Mouse (Mus musculus) ES-E14 (cell line): ENCODE measurements around the gene Olfr521. TPM values are rescaled to one million over a fixed set of nuclear protein-coding genes. Genes with fewer than 3 reads are reported as not detected.

Source experiments
- DNase-seq: peaks from one replicate; pipeline ENCODE4 v3.0.0-alpha.2; 2013; ENCODE audit warnings: low read depth, low spot score
- H3K27ac ChIP-seq: 2 replicates; pipeline ENCODE4 v1.5.1; 2012; ENCODE audit warnings: low read depth, mild to moderate bottlenecking, low read length, moderate library complexity, mixed read lengths; ENCODE audit not compliant: poor library complexity, insufficient read depth, severe bottlenecking
- H3K36me3 ChIP-seq: 2 replicates; pipeline ENCODE4 v1.6.1; 2012; ENCODE audit warnings: mild to moderate bottlenecking, low read length, moderate library complexity, mixed read lengths; ENCODE audit not compliant: control insufficient read depth, poor library complexity, insufficient read depth, severe bottlenecking
- H3K4me1 ChIP-seq, 2 experiments: fragments of 150-350 bp in 1 of 2; sonication (generic) in 1 of 2; 2 replicates each; pipeline ENCODE4 v1.6.1; 2012; ENCODE audit warnings: low read length in 2 of 2, mild to moderate bottlenecking in 1 of 2, mixed read lengths in 1 of 2; ENCODE audit not compliant: control insufficient read depth in 2 of 2, insufficient read depth in 2 of 2, poor library complexity in 1 of 2
- H3K4me3 ChIP-seq, 2 experiments: fragments of 150-350 bp in 1 of 2; sonication (generic) in 1 of 2; 2 replicates each; pipeline ENCODE4 v1.5.1; 2012; ENCODE audit warnings: low read length in 2 of 2, low read depth in 1 of 2, mild to moderate bottlenecking in 1 of 2, mixed read lengths in 1 of 2; ENCODE audit not compliant: insufficient read depth in 1 of 2, poor library complexity in 1 of 2, severe bottlenecking in 1 of 2
- H3K9ac ChIP-seq: 2 replicates; pipeline ENCODE4 v1.6.1; 2012; ENCODE audit warnings: low read depth, mild to moderate bottlenecking, low read length, mixed read lengths; ENCODE audit not compliant: poor library complexity, insufficient read depth, severe bottlenecking
- H3K9me3 ChIP-seq: fragments of 150-350 bp; sonication (generic); 2 replicates; pipeline ENCODE4 v1.6.1; 2012; ENCODE audit warnings: low read depth, mild to moderate bottlenecking, low read length; ENCODE audit not compliant: control insufficient read depth, insufficient read depth
- CHD2 ChIP-seq: IDR thresholded peaks from 2 replicates; pipeline ENCODE4 v1.6.1; 2014; ENCODE audit warnings: mild to moderate bottlenecking, low read depth, low read length, inconsistent platforms
- HCFC1 ChIP-seq: IDR thresholded peaks from 2 replicates; pipeline ENCODE4 v1.6.1; 2012; ENCODE audit warnings: low read length, inconsistent platforms, borderline replicate concordance; ENCODE audit not compliant: insufficient read depth
- MAFK ChIP-seq: IDR thresholded peaks from 2 replicates; pipeline ENCODE4 v1.6.1; 2014; ENCODE audit warnings: mild to moderate bottlenecking, low read depth, low read length, inconsistent platforms; ENCODE audit not compliant: insufficient read depth
- ZC3H11A ChIP-seq: IDR thresholded peaks from 2 replicates; pipeline ENCODE4 v1.6.1; 2012; ENCODE audit warnings: low read depth, mild to moderate bottlenecking, inconsistent platforms, low read length, borderline replicate concordance
- ZNF384 ChIP-seq: IDR thresholded peaks from 2 replicates; pipeline ENCODE4 v1.6.1; 2012; ENCODE audit warnings: low read depth, low read length, inconsistent platforms
- in situ Hi-C, 2 experiments: fragments of 600-800 bp; cut with MboI; formaldehyde crosslinking; loops; one replicate each; pipeline ENCODE4 v1.15.1; 2025; ENCODE audit warnings: low sequenced_read_pairs in 2 of 2, inconsistent platforms in 1 of 2; ENCODE audit not compliant: unreplicated experiment in 2 of 2
- total RNA-seq: library from RNA; depleted of rRNA; stranded (reverse); fragments of 300-350 nt; gene quantifications from 2 replicates; pipeline ENCODE4 v1.2.3, GENCODE M21; 2012

Gene Olfr521
- total RNA-seq, 1 experiment = not detected

DNA sequence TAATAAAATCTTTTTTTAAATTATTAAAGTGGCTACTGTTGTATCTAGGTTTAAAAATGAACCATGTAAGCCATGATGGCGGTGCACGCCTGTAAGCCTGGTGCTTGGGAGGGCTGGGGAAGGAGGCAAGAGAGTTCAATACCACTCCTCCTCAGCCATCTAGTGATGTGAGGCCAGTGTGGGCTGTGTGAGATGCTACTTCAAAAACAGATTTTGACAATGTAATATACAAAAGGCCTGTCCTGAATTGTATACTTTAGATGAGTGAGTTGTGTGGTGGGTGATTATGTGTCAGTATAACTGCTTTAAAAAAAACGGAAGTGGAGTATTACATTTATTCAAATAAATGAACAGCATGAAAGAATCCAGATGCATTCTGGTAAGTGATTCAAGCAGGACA, 23.5 kb downstream of the Olfr521 start:
- Histone ChIP-seq H3K9me3 (no peaks in the 10 kb centered on the region), H3K36me3 (no peaks in the 10 kb centered on the region), H3K4me3 (no peak overlapping the region), H3K27ac (no peak overlapping the region), H3K4me1 (no peaks in the 10 kb centered on the region; a peak in 1 of 4 replicates), H3K9ac (no peak overlapping the region)
- TF ChIP-seq ZNF384 (no peak), MAFK (no peak), HCFC1 (no peak), ZC3H11A (no peak), CHD2 (no peak)
- no peak for DNase-seq
- in situ Hi-C loops = no loop called here

DNA sequence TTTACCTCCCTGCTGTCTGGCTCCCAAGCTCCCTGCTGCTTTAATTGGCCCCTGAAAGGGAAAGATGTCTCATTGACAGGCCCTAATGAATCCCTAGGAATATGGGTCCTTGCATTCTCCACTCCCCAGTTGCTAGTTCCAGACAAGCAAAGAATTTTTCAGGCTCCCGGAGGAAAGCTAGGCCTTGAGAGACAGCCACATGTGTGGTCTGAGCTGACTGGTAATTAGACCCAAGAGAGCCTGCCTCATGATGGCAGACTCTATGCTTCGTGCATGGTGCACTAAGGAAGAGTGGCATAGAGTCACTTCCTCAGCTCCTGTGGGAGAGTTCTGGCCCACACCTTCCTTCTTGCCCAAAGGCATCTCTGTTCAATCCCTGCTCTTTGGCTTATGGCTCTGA, 24.6 kb downstream of the Olfr521 start:
- in situ Hi-C loops = no loop called here
- H3K4me3 ChIP-seq = no peak overlapping the region
- H3K27ac ChIP-seq = no peak overlapping the region
- TF ChIP-seq CHD2 (no peak), HCFC1 (no peak), MAFK (no peak), ZC3H11A (no peak), ZNF384 (no peak)
- H3K36me3 ChIP-seq = no peaks in the 10 kb centered on the region
- no peak for DNase-seq
- H3K9me3 ChIP-seq = no peaks in the 10 kb centered on the region
- H3K9ac ChIP-seq = no peak overlapping the region
- H3K4me1 ChIP-seq = no peaks in the 10 kb centered on the region; a peak in 1 of 4 replicates

DNA sequence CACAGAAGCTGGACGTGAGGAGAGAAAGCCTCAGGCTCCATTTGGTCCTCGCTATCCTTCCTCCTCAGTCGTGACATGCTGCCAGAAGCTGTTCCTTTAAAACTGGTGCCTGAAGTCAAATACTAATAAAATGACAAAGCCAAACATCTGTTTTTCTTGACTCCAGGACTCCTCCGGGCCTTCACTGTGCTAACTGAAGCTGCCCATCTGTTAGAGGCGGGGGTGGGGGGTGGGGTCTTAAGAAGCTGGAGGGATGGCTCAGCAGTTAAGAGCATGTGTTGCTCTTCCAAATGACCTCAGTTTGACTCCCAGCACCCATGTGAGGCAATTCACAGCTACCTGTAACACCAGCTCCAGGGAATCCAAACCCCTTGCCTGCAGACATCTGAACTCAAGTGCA, 25.3 kb downstream of the Olfr521 start:
- no peak for DNase-seq
- no peak overlapping the region for H3K27ac ChIP-seq
- no peaks in the 10 kb centered on the region for H3K9me3 ChIP-seq
- H3K4me3 ChIP-seq = no peak overlapping the region
- no peaks in the 10 kb centered on the region for H3K36me3 ChIP-seq
- no peak overlapping the region for H3K9ac ChIP-seq
- in situ Hi-C loops = no loop called here
- H3K4me1 ChIP-seq = no peaks in the 10 kb centered on the region; a peak in 1 of 4 replicates
- TF ChIP-seq ZNF384 = no peak
- no peak for TF ChIP-seq CHD2
- TF ChIP-seq HCFC1 = no peak
- no peak for TF ChIP-seq MAFK
- no peak for TF ChIP-seq ZC3H11A

DNA sequence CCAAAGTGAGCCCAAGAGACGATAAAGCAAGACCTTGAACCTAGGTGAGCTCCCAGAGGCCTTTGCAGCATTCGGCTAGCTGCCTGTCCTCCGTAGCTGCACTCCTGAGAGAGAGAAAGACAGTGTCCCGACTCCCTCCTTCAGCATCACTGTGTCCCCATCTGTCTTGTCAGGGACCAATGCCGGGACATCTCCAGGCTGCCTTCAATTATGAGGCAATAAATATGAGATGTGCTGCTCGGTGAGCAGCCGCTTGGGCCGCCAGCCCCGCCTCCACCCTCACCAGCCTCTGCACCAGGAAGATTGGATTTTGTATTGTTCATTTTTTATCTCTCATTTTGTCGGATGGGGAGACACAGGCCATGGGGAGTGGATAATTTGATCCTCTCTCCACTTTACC, 27.5 kb downstream of the Olfr521 start:
- no peaks in the 10 kb centered on the region; a peak in 1 of 4 replicates for H3K4me1 ChIP-seq
- TF ChIP-seq CHD2 (no peak), ZC3H11A (no peak), ZNF384 (no peak), MAFK (no peak), HCFC1 (no peak)
- no peak for DNase-seq

DNA sequence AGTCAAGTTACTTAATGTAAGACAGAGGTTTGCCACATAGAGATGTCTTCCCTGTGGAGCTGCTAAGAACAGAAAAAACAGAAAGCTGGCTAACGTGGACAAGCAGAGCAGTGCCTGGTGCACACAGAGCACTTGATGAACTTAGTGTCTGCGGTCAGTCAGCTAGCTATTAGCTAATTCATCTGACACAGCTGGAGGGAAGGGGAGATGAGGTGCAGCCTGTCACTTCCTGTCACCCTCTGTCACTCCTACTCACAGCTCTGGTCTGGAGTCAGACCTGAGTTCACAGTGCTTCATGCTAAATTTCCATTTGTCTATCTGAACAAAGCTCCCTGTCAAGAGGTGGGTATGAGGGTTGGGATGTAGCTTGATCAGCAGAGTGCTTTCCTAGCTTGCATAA, 30.8 kb downstream of the Olfr521 start:
- in situ Hi-C loops = loop anchor here (10.0 kb wide), 2 partner anchors 159 to 179 kb away; no protein-coding TSS in a partner anchor
- H3K36me3 ChIP-seq = no peaks in the 10 kb centered on the region
- H3K4me3 ChIP-seq = no peak overlapping the region
- no peak for DNase-seq
- no peak overlapping the region for H3K27ac ChIP-seq
- TF ChIP-seq ZNF384 (no peak), HCFC1 (no peak), ZC3H11A (no peak), MAFK (no peak), CHD2 (no peak)
- H3K9me3 ChIP-seq = no peaks in the 10 kb centered on the region
- H3K9ac ChIP-seq = no peak overlapping the region
- H3K4me1 ChIP-seq = no peaks in the 10 kb centered on the region

More for the DNA sequence above, 27.5 kb downstream of the Olfr521 start:
- Histone ChIP-seq H3K36me3 (no peaks in the 10 kb centered on the region), H3K9ac (no peak overlapping the region), H3K4me3 (no peak overlapping the region), H3K27ac (no peak overlapping the region), H3K9me3 (no peaks in the 10 kb centered on the region)
- in situ Hi-C loops = loop anchor here (10.0 kb wide), 2 partner anchors 156 to 176 kb away; no protein-coding TSS in a partner anchor
